Mouse (Mus musculus) embryonic facial prominence, embryonic 12.5 days (tissue): ENCODE data around the gene Uaca. TPM values are rescaled to one million over a fixed set of nuclear protein-coding genes. Genes with fewer than 3 reads are reported as not detected.

Experiments
- ATAC-seq: fragments of 200-750 bp; cut with Nextera tagmentation; 2 replicates; pipeline ENCODE4 v1.8.0; 2017; ENCODE audit not compliant: insufficient number of reproducible peaks, insufficient read depth, low FRiP score, low TSS enrichment
- H3K27ac ChIP-seq: fragments of 300-500 bp; sonication (generic); 2 replicates; pipeline ENCODE4 v1.5.1; 2016; ENCODE audit warnings: mild to moderate bottlenecking
- H3K27me3 ChIP-seq: fragments of 300-500 bp; sonication (generic); 2 replicates; pipeline ENCODE4 v1.6.1; 2016; ENCODE audit warnings: mild to moderate bottlenecking, moderate library complexity
- H3K36me3 ChIP-seq: fragments of 300-500 bp; sonication (generic); 2 replicates; pipeline ENCODE4 v1.6.1; 2016; ENCODE audit warnings: mild to moderate bottlenecking
- H3K4me1 ChIP-seq: fragments of 300-500 bp; sonication (generic); 2 replicates; pipeline ENCODE4 v1.6.1; 2016
- H3K4me2 ChIP-seq: fragments of 300-500 bp; sonication (generic); replicated peaks from 2 replicates; pipeline ENCODE4 v1.6.1; 2016; ENCODE audit warnings: mild to moderate bottlenecking, moderate library complexity
- H3K4me3 ChIP-seq: fragments of 300-500 bp; sonication (generic); 2 replicates; pipeline ENCODE4 v1.5.1; 2016; ENCODE audit warnings: mild to moderate bottlenecking
- H3K9ac ChIP-seq: fragments of 300-500 bp; sonication (generic); 2 replicates; pipeline ENCODE4 v1.6.1; 2016; ENCODE audit warnings: mild to moderate bottlenecking, moderate library complexity
- H3K9me3 ChIP-seq: fragments of 300-500 bp; sonication (generic); 2 replicates; pipeline ENCODE4 v1.6.1; 2016; ENCODE audit warnings: mild to moderate bottlenecking, moderate library complexity
- WGBS: fragments of 180-500 bp; shearing (Covaris S2); methylation state at CpG from one replicate; pipeline ENCODE4 v1.1.7; 2016; 5-methylcytosine and 5-hydroxymethylcytosine counted together
- polyA plus RNA-seq: library from polyadenylated mRNA; unstranded; fragments of >200 nt; fragmentation: Nextera tagmentation; extraction: Ambion mirVana; gene quantifications from 2 replicates; pipeline ENCODE4 v1.2.1, GENCODE M21; 2016

Uaca gene
- polyA plus RNA-seq, 1 experiment from 2014 or later = 37.1 TPM

DNA sequence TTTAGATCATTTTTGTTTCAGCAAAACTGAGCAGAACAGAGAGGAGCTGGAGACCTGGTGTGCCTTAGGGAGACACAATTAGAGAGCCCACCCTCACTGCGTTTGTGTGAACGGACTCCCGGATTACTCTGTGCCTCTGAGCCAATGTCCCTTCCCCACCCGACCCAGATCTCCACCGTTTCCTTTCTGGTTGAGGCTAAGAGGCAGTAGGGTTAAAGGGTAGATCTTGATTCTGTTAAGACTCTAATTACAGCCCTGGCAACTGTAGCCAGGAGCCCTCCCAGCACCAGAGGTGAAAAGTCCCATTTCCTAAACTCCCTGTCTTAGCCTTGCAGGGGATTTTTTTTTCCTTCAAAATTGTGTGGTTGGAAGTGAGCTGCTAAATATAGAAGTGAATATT lies 47.1 kb downstream of the Uaca start:
- no peak overlapping the region for H3K9ac ChIP-seq
- H3K27me3 ChIP-seq = no peaks in the 10 kb centered on the region
- peaks cover 35% of the 10 kb centered on the region for H3K4me1 ChIP-seq
- H3K36me3 ChIP-seq = no peaks in the 10 kb centered on the region
- peak overlapping the region; percentile 17; the same call in 1 of the 2 replicates for H3K27ac ChIP-seq
- WGBS = 11% methylated on average over 5 of the region's 5 CpGs
- no peak overlapping the region for H3K4me2 ChIP-seq
- ATAC-seq = no peak
- H3K4me3 ChIP-seq = no peak overlapping the region
- no peaks in the 10 kb centered on the region for H3K9me3 ChIP-seq

DNA sequence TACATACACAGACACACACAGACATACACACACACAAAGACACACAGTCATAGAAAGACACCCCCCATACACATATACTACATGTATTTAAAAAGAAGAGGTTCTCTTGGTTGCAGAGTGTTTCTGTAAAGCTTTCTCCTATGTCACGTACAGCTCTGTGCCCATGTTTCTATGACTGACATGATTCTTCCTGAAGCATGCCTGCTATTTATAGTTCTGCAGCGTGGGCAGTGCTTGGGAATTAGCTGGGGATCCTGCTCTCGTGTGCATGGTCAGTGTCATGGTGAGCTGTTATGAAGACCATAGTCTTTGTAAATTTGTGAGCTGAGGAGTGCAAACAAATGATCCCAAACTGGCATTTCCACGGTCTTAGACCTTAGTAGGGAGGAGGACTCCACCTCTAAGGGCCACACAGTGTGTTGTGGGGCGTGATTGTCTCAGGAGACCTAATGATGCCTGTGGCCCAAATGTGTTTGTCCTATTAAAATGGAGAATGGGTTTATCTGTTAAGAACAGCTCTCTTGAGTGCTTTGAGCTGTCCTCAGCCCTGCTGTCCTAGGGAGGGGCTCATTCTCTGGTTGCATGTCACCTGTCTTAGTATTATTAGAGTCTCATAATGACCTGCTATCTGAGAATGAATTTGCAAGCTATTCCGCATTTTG lies 49.2 kb downstream of the Uaca start:
- Histone ChIP-seq H3K27me3 (no peaks in the 10 kb centered on the region), H3K9me3 (no peaks in the 10 kb centered on the region), H3K9ac (no peak overlapping the region), H3K4me3 (no peak overlapping the region), H3K27ac (no peak overlapping the region), H3K4me1 (peaks cover 14% of the 10 kb centered on the region), H3K4me2 (no peak overlapping the region), H3K36me3 (no peaks in the 10 kb centered on the region)
- ATAC-seq = no peak
- WGBS = 77% methylated on average over 6 of the region's 6 CpGs

DNA sequence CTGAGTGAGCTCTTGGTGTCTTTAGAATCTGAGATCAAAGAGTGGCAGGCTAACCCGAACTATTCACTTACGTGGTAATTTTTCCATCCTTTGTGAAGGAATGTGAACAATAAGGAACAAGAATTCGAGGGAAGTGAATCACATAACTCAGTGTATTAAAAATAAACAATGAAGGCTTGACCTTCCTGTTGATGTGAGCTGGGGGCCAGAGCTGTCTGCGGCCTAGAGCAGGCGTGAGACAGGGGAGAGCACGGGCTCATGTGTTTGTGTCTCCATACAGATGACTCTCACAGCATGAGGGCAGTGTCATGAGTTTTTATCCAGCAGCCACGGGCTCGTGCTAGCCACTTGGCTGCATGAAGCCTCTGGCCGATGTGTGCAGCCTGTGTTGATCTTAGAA lies 54.4 kb downstream of the Uaca start:
- no peak overlapping the region for H3K4me2 ChIP-seq
- H3K4me3 ChIP-seq = no peak overlapping the region
- peaks cover 4% of the 10 kb centered on the region; the same call in 1 of the 2 replicates for H3K4me1 ChIP-seq
- no peak for ATAC-seq
- WGBS = 42% methylated on average over 9 of the region's 9 CpGs
- peak overlapping the region; percentile 30; the same call in 1 of the 2 replicates for H3K27ac ChIP-seq
- no peaks in the 10 kb centered on the region for H3K27me3 ChIP-seq
- peaks cover 8% of the 10 kb centered on the region; the same call in 1 of the 2 replicates for H3K36me3 ChIP-seq
- H3K9ac ChIP-seq = no peak overlapping the region
- H3K9me3 ChIP-seq = no peaks in the 10 kb centered on the region

DNA sequence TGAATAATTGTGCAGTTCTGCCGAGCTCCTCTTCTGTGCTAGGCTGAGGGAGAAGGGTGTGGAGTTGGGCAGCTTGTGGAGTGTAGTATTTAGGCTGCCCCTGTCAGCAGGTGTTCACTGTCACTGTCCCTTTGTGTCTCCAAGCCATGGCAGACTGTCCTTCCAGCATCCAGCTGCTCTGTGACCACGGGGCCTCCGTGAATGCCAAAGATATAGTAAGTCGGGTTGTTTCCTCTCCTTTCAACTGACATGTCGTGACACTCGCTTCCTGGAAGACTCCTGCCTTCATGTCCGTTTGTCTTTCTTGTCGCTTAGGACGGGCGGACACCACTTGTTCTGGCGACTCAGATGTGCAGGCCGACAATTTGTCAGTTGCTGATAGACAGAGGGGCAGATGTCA lies 55.6 kb downstream of the Uaca start:
- no peak for ATAC-seq
- WGBS = 84% methylated on average over 12 of the region's 12 CpGs
- Histone ChIP-seq H3K9ac (no peak overlapping the region), H3K27me3 (no peaks in the 10 kb centered on the region), H3K4me2 (no peak overlapping the region), H3K27ac (no peak overlapping the region), H3K9me3 (no peaks in the 10 kb centered on the region), H3K4me3 (no peak overlapping the region), H3K4me1 (peaks cover 4% of the 10 kb centered on the region; the same call in 1 of the 2 replicates), H3K36me3 (peaks cover 12% of the 10 kb centered on the region)

DNA sequence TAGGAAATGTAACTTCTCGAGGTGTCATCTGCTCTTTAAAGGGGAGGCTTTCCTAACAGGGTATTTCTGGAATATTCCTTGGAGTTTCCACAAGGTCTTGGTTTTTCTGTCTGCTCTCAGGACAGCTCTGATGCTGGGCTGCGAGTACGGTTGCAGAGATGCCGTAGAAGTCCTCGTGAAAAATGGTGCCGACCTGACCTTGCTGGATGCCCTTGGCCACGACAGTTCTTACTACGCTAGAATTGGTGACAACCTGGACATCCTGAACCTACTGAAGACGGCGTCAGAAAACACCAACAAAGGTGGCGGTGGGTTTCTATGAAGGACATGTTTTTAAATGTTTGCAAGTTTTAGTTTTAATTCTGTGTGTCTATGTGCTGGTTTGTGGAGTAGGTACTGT lies 59.9 kb downstream of the Uaca start:
- 91% methylated on average over 11 of the region's 11 CpGs for WGBS
- peaks cover 12% of the 10 kb centered on the region for H3K36me3 ChIP-seq
- no peak for ATAC-seq

DNA sequence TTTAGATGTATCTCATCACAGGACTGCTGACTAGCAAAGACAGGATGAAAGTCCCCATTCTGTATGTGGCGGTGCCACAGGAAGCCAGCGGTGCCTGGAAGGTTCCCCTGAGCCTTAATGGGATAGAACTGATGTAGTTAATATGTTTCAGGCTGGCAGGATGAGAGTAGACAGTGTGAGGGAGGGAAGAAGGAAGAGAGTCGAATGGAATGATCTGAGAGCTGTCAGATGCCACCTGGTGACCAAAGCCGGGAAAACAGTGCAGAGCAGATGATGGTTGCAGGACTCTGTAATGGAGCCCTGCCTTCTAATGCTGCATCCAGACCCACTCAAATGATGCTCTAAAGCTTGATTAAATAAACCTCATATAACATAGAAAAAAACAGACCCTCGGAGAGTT lies 63.5 kb downstream of the Uaca start:
- no peak overlapping the region; the same call in 1 of the 2 replicates for H3K4me2 ChIP-seq
- no peaks in the 10 kb centered on the region for H3K9me3 ChIP-seq
- H3K27ac ChIP-seq = no peak overlapping the region
- no peaks in the 10 kb centered on the region for H3K27me3 ChIP-seq
- peaks cover 19% of the 10 kb centered on the region for H3K36me3 ChIP-seq
- no peak overlapping the region for H3K4me3 ChIP-seq
- WGBS = 25% methylated on average over 5 of the region's 5 CpGs
- H3K4me1 ChIP-seq = peaks cover 6% of the 10 kb centered on the region
- no peak overlapping the region for H3K9ac ChIP-seq
- ATAC-seq = no peak

More for the DNA sequence above, 59.9 kb downstream of the Uaca start:
- Histone ChIP-seq H3K9me3 (no peaks in the 10 kb centered on the region), H3K27ac (no peak overlapping the region), H3K27me3 (no peaks in the 10 kb centered on the region), H3K4me1 (peaks cover 6% of the 10 kb centered on the region), H3K9ac (no peak overlapping the region), H3K4me3 (no peak overlapping the region), H3K4me2 (no peak overlapping the region)

DNA sequence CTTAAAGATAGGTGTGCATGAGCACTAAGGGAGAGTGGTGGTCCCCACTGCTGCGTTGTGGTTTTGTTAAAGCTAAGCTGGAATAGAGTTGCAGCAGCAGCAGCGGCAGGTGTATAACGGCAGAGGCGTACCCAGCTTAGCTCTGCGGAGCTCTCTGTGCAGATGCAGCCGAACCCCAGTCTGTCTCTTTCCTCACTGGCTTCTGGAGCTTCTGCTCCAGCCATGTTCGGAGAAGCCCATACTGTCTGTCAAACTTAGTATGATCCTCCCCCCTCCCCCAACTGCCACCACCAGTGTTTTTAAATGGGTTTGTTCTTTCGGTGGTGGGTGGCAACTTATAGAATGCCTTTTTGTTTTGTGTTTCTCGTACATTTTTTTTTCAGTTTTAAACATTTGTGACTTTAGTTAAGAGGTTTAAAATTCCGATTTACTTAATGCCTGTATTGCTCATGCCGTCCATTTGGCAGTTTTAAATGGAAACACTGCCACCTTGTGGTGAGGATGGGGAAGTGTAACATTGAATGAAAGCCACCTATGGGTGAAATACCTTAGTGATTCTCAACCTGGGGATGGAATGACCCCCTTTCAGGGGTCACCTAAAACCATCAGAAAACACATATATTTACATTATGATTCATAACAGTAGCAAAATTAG lies 64.1 kb downstream of the Uaca start:
- H3K9ac ChIP-seq = no peak overlapping the region
- 40% methylated on average over 11 of the region's 11 CpGs for WGBS
- no peak overlapping the region for H3K27ac ChIP-seq
- H3K36me3 ChIP-seq = peaks cover 25% of the 10 kb centered on the region
- H3K4me3 ChIP-seq = no peak overlapping the region
- H3K9me3 ChIP-seq = no peaks in the 10 kb centered on the region
- peaks cover 6% of the 10 kb centered on the region for H3K4me1 ChIP-seq
- no peaks in the 10 kb centered on the region for H3K27me3 ChIP-seq
- H3K4me2 ChIP-seq = peak overlapping the region; percentile 42
- no peak for ATAC-seq

DNA sequence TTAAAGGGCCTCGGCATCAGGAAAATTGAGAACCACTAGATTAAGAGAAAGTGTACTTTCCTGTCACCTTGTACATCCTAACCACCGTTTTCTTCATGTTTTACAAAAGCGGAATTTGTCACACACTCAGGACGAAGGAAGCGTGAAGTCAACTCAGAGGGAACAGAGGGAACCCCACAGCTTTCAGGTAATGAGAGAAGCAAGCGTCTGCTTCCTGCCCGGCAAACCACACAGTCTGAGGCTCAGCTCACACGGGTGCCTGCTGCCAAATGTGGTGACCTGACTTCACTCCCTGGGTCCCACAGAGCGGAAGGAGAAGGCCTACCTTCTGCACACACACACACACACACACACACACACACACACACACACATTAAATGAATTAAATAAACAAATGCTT lies 64.7 kb downstream of the Uaca start:
- peaks cover 6% of the 10 kb centered on the region for H3K4me1 ChIP-seq
- H3K27me3 ChIP-seq = no peaks in the 10 kb centered on the region
- no peak overlapping the region for H3K4me2 ChIP-seq
- H3K9ac ChIP-seq = no peak overlapping the region
- 74% methylated on average over 9 of the region's 9 CpGs for WGBS
- no peaks in the 10 kb centered on the region for H3K9me3 ChIP-seq
- peaks cover 25% of the 10 kb centered on the region for H3K36me3 ChIP-seq
- no peak overlapping the region for H3K4me3 ChIP-seq
- no peak overlapping the region for H3K27ac ChIP-seq
- no peak for ATAC-seq

DNA sequence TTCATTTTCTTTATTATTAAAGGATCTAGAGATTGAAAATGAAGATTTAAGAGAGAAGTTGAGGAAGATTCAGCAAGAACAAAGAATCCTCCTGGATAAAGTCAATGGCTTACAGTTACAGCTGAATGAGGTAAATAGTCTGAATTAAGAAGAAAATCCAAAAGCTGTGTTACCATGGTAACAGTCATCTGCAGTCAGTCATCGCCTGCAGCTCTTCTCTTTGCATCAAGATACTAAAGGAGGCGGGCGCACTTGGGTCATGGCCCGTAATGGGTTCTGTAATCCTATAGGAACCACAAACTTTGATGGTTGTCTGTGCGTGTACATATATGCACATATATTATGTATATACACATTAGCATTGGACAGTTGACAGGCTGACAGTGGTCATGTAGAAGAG lies 66.7 kb downstream of the Uaca start:
- Histone ChIP-seq H3K9me3 (no peaks in the 10 kb centered on the region), H3K27ac (no peak overlapping the region), H3K4me1 (peaks cover 9% of the 10 kb centered on the region), H3K27me3 (no peaks in the 10 kb centered on the region), H3K4me3 (no peak overlapping the region), H3K9ac (no peak overlapping the region), H3K4me2 (no peak overlapping the region), H3K36me3 (peaks cover 28% of the 10 kb centered on the region)
- WGBS = 85% methylated on average over 5 of the region's 5 CpGs
- no peak for ATAC-seq

DNA sequence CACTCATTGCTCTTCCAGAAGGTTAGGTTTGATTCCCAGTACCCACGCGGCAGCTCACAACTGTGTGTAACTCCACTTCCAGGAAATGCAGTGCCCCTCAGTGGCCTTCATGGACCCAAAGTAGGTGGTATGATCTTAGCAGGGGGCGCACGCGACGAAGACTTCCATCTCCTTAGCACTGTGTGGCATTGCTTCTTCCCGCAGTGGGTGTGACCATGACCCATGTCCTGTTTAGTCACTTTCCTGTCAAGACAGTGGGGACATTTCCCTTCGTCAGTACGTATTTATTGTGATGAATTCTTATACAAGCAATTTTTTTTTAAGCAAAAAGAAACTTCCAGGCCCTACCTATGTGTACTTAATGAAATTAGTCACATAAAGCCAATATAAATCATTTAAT lies 70.3 kb downstream of the Uaca start:
- Histone ChIP-seq H3K4me2 (no peak overlapping the region), H3K9me3 (no peaks in the 10 kb centered on the region), H3K4me3 (no peak overlapping the region), H3K27ac (no peak overlapping the region), H3K27me3 (no peaks in the 10 kb centered on the region), H3K4me1 (0 out of 2 replicates have a peak, but pooled peaks cover 4% of the 10 kb centered on the region), H3K9ac (no peak overlapping the region), H3K36me3 (peaks cover 33% of the 10 kb centered on the region)
- no peak for ATAC-seq
- WGBS = 89% methylated on average over 9 of the region's 9 CpGs

DNA sequence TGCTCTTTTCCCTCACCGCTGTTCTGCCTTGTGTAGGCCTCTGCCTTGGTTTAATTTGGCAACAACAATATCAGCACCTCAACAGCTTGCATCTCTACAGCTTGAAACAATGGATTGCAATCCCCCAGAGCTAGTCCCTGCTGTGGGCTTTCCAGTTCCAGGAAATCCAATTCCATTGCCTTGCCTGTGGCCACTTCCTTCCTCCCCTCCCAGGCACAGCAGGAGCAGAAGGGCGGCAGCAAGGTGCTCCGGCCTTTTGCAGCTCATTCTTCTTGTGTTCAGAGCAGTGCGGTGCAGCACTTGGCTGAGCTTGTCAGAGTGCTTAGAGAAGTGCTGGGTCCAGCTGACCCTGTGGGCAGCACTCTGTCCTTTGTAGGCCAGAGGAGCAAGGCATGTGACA lies 71.5 kb downstream of the Uaca start:
- H3K27me3 ChIP-seq = no peaks in the 10 kb centered on the region
- H3K9ac ChIP-seq = no peak overlapping the region
- H3K9me3 ChIP-seq = no peaks in the 10 kb centered on the region
- H3K36me3 ChIP-seq = peaks cover 39% of the 10 kb centered on the region
- no peak for ATAC-seq
- H3K4me3 ChIP-seq = no peak overlapping the region
- H3K27ac ChIP-seq = peak overlapping the region; percentile 63
- H3K4me2 ChIP-seq = no peak overlapping the region
- 38% methylated on average over 4 of the region's 4 CpGs for WGBS
- 0 out of 2 replicates have a peak, but pooled peaks cover 4% of the 10 kb centered on the region for H3K4me1 ChIP-seq

DNA sequence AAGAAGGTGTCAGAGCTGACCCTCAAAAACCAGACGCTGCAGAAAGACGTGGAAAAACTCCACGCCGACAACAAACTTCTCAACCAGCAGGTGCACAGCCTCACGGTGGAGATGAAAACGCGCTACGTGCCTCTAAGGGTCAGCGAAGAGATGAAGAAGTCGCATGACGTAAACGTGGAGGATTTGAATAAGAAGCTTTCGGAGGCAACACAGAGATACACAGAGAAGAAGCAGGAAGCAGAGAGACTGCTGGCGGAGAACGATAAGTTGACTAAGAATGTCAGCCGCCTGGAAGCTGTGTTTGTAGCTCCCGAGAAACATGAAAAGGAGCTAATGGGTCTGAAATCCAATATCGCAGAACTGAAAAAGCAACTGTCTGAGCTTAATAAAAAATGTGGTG lies 76.1 kb downstream of the Uaca start:
- ATAC-seq = no peak
- H3K27me3 ChIP-seq = no peaks in the 10 kb centered on the region
- 84% methylated on average over 18 of the region's 18 CpGs for WGBS
- no peak overlapping the region for H3K9ac ChIP-seq
- H3K4me1 ChIP-seq = 0 out of 2 replicates have a peak, but pooled peaks cover 4% of the 10 kb centered on the region
- H3K4me3 ChIP-seq = no peak overlapping the region
- peaks cover 37% of the 10 kb centered on the region; the same call in 1 of the 2 replicates for H3K36me3 ChIP-seq
- H3K9me3 ChIP-seq = no peaks in the 10 kb centered on the region
- H3K4me2 ChIP-seq = no peak overlapping the region
- H3K27ac ChIP-seq = no peak overlapping the region
